18 mouse cellular contexts compared by ENCODE assay signal in genomic region chr5:100246709-100247108, GRCm38 (mm10).
A peak's percentile ranks its signal among the peaks of the same experiment; 100 is the strongest.
DNase-seq lines count a peak whose midpoint lies in the region; ATAC-seq and TF ChIP-seq lines count a peak whose summit lies in the region.
"Had no signal": no experiment of that assay in that cellular context is flagged by ENCODE, and none has a peak within 500 bp of the region (broad histone marks: within the 10 kb centered on the region; RNA-seq: fewer than 3 reads in every experiment).

No protein-coding gene starts in this region.

- H3K9ac ChIP-seq in hindbrain, embryonic 15.5 days = no peak overlapping the region
- no peak overlapping the region for H3K9ac ChIP-seq in hindbrain, embryonic 16.5 days (ENCODE audit: low read depth, low read length)
- no peak overlapping the region for H3K9ac ChIP-seq in midbrain, embryonic 13.5 days (replicated peaks)
- no peak overlapping the region for H3K9ac ChIP-seq in midbrain, embryonic 14.5 days (replicated peaks; ENCODE audit: low read length)
- H3K9ac ChIP-seq: forebrain, embryonic 15.5 days; heart, embryonic 13.5 days; hindbrain, embryonic 12.5 days had no signal

- no peaks in the 10 kb centered on the region for H3K9me3 ChIP-seq in hindbrain, embryonic 15.5 days
- peaks cover 6% of the 10 kb centered on the region for H3K9me3 ChIP-seq in hindbrain, embryonic 16.5 days (ENCODE audit: control insufficient read depth, low read length)
- H3K9me3 ChIP-seq in midbrain, embryonic 13.5 days = no peaks in the 10 kb centered on the region
- no peaks in the 10 kb centered on the region for H3K9me3 ChIP-seq in midbrain, embryonic 14.5 days (ENCODE audit: control insufficient read depth, low read length)
- H3K9me3 ChIP-seq in G1E (replicated peaks) = peaks cover 27% of the 10 kb centered on the region
- H3K9me3 ChIP-seq: heart, embryonic 13.5 days had no signal

- 0 out of 2 replicates have a peak, but pooled peaks have one; percentile 42 for ATAC-seq in hindbrain, embryonic 15.5 days (ENCODE audit: low FRiP score, low read depth)
- no peak for ATAC-seq in hindbrain, embryonic 16.5 days
- ATAC-seq in midbrain, embryonic 13.5 days = peak; percentile 50
- ATAC-seq in midbrain, embryonic 14.5 days (ENCODE audit: low FRiP score, low TSS enrichment) = no peak
- no peak for ATAC-seq in G1E (ENCODE audit: extremely low read depth, insufficient number of reproducible peaks, low FRiP score, poor library complexity, severe bottlenecking)
- ATAC-seq: forebrain, embryonic 15.5 days had no signal

- no peak overlapping the region for H3K4me2 ChIP-seq in hindbrain, embryonic 15.5 days
- H3K4me2 ChIP-seq in hindbrain, embryonic 16.5 days (ENCODE audit: low read length) = no peak overlapping the region
- no peak overlapping the region for H3K4me2 ChIP-seq in midbrain, embryonic 13.5 days (replicated peaks)
- H3K4me2 ChIP-seq in midbrain, embryonic 14.5 days (ENCODE audit: low read length) = no peak overlapping the region
- H3K4me2 ChIP-seq: forebrain, embryonic 15.5 days; heart, embryonic 13.5 days; hindbrain, embryonic 12.5 days had no signal

- no peak overlapping the region for H3K4me3 ChIP-seq in hindbrain, embryonic 15.5 days
- H3K4me3 ChIP-seq in hindbrain, embryonic 16.5 days (ENCODE audit: low read length) = no peak overlapping the region
- H3K4me3 ChIP-seq in midbrain, embryonic 13.5 days (replicated peaks) = no peak overlapping the region
- H3K4me3 ChIP-seq in midbrain, embryonic 14.5 days (replicated peaks; ENCODE audit: low read depth, low read length) = no peak overlapping the region
- H3K4me3 ChIP-seq in G1E (ENCODE audit: low read depth, low read length) = peak overlapping the region; percentile 44; the same call in 1 of the 2 replicates
- no peak overlapping the region for H3K4me3 ChIP-seq in embryonic fibroblast, embryonic 13.5 days (ENCODE audit: insufficient read depth, low read length)
- H3K4me3 ChIP-seq: forebrain, embryonic 15.5 days; heart, embryonic 13.5 days; hindbrain, embryonic 12.5 days had no signal

- H3K36me3 ChIP-seq in hindbrain, embryonic 15.5 days = no peaks in the 10 kb centered on the region
- no peaks in the 10 kb centered on the region for H3K36me3 ChIP-seq in hindbrain, embryonic 16.5 days (ENCODE audit: control insufficient read depth, insufficient read depth, low read length)
- no peaks in the 10 kb centered on the region for H3K36me3 ChIP-seq in midbrain, embryonic 13.5 days
- H3K36me3 ChIP-seq in midbrain, embryonic 14.5 days (ENCODE audit: control insufficient read depth, insufficient read depth, low read length) = no peaks in the 10 kb centered on the region
- no peaks in the 10 kb centered on the region for H3K36me3 ChIP-seq in G1E (replicated peaks)
- H3K36me3 ChIP-seq: forebrain, embryonic 15.5 days; heart, embryonic 13.5 days; hindbrain, embryonic 12.5 days had no signal

- no peaks in the 10 kb centered on the region for H3K27me3 ChIP-seq in hindbrain, embryonic 15.5 days
- H3K27me3 ChIP-seq in hindbrain, embryonic 16.5 days (replicated peaks; ENCODE audit: control insufficient read depth, insufficient read depth, low read length) = no peaks in the 10 kb centered on the region
- no peaks in the 10 kb centered on the region for H3K27me3 ChIP-seq in midbrain, embryonic 13.5 days
- no peaks in the 10 kb centered on the region for H3K27me3 ChIP-seq in midbrain, embryonic 14.5 days (ENCODE audit: control insufficient read depth, insufficient read depth, low read length)
- H3K27me3 ChIP-seq in G1E (ENCODE audit: insufficient read depth, low read length) = no peaks in the 10 kb centered on the region
- H3K27me3 ChIP-seq: forebrain, embryonic 15.5 days had no signal

- no peak overlapping the region for H3K27ac ChIP-seq in hindbrain, embryonic 15.5 days (replicated peaks)
- no peak overlapping the region for H3K27ac ChIP-seq in hindbrain, embryonic 16.5 days (ENCODE audit: low read depth, low read length)
- H3K27ac ChIP-seq in midbrain, embryonic 13.5 days = no peak overlapping the region
- H3K27ac ChIP-seq in midbrain, embryonic 14.5 days (replicated peaks; ENCODE audit: low read depth, low read length) = no peak overlapping the region
- H3K27ac ChIP-seq in embryonic fibroblast, embryonic 13.5 days (ENCODE audit: insufficient read depth, low read length) = no peak overlapping the region
- H3K27ac ChIP-seq: forebrain, embryonic 15.5 days; heart, embryonic 13.5 days; hindbrain, embryonic 12.5 days had no signal

- WGBS in hindbrain, embryonic 15.5 days = 95% methylated on average over 2 of the region's 2 CpGs
- 96% methylated on average over 2 of the region's 2 CpGs for WGBS in hindbrain, embryonic 16.5 days
- WGBS in midbrain, embryonic 13.5 days = 96% methylated on average over 2 of the region's 2 CpGs
- WGBS in midbrain, embryonic 14.5 days = 99% methylated on average over 2 of the region's 2 CpGs

- TF ChIP-seq POLR2A in embryonic fibroblast, embryonic 13.5 days (IDR thresholded peaks at IDR 0.05; ENCODE audit: low read depth, low read length) = no peak

- TF ChIP-seq CTCF in G1E (IDR thresholded peaks at IDR 0.05; ENCODE audit: low read depth, low read length) = no peak
- 0 out of 2 replicates have a peak, but pooled peaks have one; percentile 6 for TF ChIP-seq CTCF in embryonic fibroblast, embryonic 13.5 days (IDR thresholded peaks at IDR 0.05; ENCODE audit: borderline replicate concordance, insufficient read depth, low read length)

- no peaks in the 10 kb centered on the region for H3K4me1 ChIP-seq in hindbrain, embryonic 15.5 days (replicated peaks)
- H3K4me1 ChIP-seq in hindbrain, embryonic 16.5 days (ENCODE audit: control insufficient read depth, insufficient read depth, low read depth, low read length) = no peaks in the 10 kb centered on the region
- H3K4me1 ChIP-seq in midbrain, embryonic 13.5 days (replicated peaks) = no peaks in the 10 kb centered on the region
- H3K4me1 ChIP-seq in midbrain, embryonic 14.5 days (ENCODE audit: control insufficient read depth, insufficient read depth, low read length) = no peaks in the 10 kb centered on the region
- H3K4me1 ChIP-seq in G1E (ENCODE audit: insufficient read depth, low read depth, low read length) = no peaks in the 10 kb centered on the region; the same call in 1 of the 2 replicates
- H3K4me1 ChIP-seq in embryonic fibroblast, embryonic 13.5 days (ENCODE audit: control insufficient read depth, insufficient read depth, low read length) = no peaks in the 10 kb centered on the region
- H3K4me1 ChIP-seq: forebrain, embryonic 15.5 days; heart, embryonic 13.5 days; hindbrain, embryonic 12.5 days had no signal

- DNase-seq in midbrain, embryonic 14.5 days = no peak
- no peak for DNase-seq in G1E (ENCODE audit: low spot score)
- no peak for DNase-seq in adrenal gland, postnatal 36 days
- no peak for DNase-seq in left cerebral cortex, adult 11 months (ENCODE audit: low spot score)
- DNase-seq: adrenal gland, adult 8-10 months; cerebellum, adult 11 months; cerebellum, adult 8-10 months; cerebellum, postnatal 14 days; embryo, embryonic 11 days; gastrocnemius, postnatal 36 days; heart, postnatal 4 days had no signal

Comparison
In these comparisons a context has a peak if more than half of its experiments do, and no peak if none do; other contexts are left out.
1. ATAC-seq: peak in hindbrain, embryonic 15.5 days (single experiment) and midbrain, embryonic 13.5 days (single experiment); none in hindbrain, embryonic 16.5 days (single experiment), midbrain, embryonic 14.5 days (single experiment) and G1E (single experiment).